Mouse (Mus musculus): ENCODE results near the gene Gm15155.

Gm15155 gene

DNA sequence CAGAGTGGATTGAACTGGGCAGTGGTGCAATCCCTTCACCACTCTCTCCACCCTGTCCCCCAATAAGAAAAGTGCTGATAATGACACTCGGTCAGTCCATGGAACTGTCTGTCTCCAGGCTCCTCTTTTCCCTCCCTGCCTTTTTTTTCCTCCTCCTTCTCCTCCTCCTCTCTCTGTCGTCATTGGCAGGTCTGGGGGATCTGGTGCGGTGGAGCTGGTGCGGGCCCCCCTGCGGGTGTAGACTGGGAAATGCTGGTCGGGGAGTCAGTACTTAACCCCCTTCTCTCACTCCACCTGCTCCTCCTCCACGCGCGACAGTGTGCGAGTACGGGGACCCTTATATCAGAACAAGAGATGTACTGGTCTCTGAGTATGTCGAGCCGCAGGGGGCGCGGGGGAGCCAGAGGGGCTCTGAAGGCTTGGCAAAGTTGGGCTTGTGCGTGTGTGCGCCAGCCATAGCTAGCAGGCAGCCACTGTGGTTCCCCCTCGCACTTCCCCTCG, at the start of gene Gm15155:
Gene Gm15155 (plus strand): TSS at position 401 of the 501 bp plus-strand sequence.
- peak; percentile 56 for DNase-seq (ENCODE audit: low read depth, low spot score)

DNA sequence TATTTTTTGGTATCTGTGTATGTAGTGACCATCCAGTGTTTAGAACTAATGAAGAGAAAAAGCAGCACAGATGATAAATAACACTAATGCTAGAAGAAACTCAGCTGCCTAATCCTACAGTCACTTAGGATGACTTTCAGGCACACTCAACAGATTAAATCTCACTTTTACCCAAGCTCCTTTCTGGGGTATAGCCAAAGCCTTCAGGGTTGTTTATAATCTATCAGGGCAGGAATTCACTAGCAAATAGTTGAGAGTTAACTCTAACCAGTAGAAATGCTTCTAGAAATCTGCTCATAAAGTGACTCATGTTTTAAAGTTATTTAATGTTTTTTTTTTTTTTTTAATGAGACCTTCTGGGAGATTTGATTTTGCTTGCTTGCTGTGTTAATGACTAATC, 44.8 kb upstream of the Gm15155 start:
- DNase-seq (ENCODE audit: low read depth, low spot score): no peak

DNA sequence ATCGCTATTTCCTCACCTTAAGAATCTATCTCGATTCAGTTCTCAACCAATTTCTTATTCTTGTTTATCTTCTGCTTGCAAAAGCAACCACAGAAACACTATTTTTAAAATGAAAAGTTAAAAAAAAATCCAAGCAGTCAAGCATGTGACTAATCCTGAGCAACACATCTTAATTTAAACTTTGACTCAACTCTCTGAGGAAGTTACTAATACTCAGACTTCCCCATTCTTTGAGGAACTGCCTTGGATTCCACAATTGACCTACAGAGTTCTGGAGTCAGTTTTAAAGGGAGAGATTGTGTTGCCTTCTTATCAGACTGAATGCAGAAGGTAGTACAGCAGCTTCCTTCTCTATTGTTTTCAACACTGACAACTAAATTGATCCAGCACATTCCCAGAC, 40.0 kb upstream of the Gm15155 start:
- peak; percentile 29 for DNase-seq (ENCODE audit: low read depth, low spot score)

DNA sequence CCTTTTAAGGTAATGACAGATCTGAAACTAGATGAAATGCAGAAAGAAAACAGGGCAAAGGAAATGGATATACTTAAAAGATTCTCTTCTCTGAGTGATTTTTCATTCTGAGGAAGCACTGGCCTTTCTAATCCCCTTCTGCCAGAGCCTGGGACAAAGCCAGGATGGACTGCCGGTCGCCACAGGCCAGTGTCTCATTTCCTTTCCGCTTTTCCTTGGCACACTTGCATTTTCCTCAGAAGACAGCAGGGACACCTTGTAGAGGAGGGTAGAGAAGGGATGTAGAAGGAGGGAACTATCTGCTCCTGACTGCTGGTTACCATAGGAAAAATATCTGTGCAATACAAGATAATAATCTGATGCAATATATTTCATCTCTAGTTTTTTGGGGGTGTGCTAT, 33.1 kb upstream of the Gm15155 start:
- peak; percentile 90 for DNase-seq (ENCODE audit: low read depth, low spot score)

DNA sequence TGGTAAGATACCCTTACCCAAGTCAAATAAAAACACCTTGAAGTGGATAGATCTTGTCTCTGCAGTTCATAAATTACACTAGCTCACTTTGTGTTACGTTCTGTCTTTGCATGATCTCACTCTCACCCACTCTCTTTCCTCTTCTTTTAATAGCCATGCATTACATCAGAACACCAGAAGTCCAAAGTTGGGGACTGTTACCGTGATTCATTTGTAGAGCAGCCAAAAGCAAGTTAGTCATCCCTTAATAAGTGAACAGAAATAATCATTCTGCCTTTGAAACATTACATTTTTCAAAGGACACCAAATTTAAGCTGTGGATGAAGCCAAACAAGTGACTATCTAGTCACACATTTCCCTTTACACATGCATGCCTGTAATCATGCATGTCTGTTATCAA, 32.1 kb upstream of the Gm15155 start:
- peak; percentile 77 for DNase-seq (ENCODE audit: low read depth, low spot score)

DNA sequence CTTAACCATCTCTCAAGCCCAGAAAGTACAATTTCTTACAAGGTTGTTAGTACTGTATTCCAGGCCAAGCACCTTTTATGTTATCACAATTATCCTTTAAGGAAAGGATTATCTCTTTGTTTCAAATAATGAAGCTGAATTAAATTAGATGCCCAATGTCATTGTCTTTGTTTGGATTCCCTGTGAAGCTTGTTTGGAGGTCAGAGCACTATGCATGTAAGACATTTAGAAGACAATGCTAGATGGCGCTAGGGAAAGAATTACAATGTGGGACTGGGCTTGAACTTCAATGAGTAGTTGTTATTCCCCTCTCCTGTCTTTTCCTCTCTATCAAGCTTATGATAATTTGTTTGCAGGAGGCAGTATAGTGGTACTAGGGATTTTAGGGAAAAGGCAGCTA, 29.9 kb upstream of the Gm15155 start:
- DNase-seq (ENCODE audit: low read depth, low spot score): no peak

DNA sequence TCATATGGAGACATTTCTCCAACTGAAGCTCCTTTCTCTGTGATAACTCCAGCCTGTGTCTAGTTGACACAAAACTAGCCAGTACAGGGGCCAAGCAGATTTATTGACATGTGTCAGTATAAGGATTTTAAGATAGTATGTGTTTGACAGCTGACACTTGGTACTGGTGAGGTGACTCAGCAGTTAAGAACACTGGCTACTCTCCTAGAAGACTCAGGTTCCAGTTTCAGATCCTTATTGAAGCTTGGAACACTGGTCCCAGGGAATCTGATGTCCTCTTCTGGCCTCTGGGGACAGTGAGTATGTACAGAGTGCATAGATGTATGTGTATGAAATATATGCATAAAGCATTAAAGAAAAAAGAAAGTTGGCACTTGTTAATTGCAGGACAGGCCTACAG, 28.2 kb upstream of the Gm15155 start:
- DNase-seq (ENCODE audit: low read depth, low spot score): no peak

DNA sequence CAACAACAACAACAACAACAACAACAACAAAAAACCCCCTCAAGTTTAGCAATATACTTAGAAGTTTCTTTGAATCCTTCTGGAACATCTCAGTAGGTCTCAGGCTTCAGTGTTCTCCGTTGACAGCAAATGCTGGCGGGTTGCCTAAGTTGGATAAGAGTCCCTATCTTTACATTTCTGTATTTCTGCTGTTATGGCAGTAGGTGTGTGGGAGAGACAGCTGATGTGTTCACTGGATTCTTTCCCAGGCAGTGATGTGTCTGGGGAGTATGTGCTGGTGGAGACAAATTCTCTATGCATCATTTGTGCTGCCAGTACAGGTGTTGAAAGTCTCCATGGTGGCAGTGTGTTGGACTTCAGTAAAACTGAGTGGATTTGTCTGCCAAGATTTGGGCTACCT, 23.3 kb upstream of the Gm15155 start:
- DNase-seq (ENCODE audit: low read depth, low spot score): peak; percentile 82

DNA sequence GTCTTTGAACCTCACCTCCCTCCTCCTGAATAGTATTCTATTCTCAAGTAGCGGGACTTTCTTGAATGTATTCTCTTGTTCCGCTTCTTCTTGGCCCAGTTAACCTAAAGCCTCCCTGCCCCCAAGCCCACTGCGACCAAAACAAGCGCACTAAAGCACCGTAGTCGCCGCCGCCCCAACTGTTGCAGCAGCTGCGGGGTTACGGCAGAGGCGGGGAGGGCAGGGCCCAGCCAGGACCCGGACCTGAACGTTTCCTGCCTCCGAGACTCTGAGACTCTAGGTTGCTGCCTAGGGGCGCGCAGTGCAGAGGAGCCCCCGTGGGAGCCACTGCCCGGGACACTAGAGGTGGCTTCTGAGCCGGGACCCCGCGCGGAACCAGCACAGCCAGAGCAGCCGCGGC, 2.0 kb upstream of the Gm15155 start:
- DNase-seq (ENCODE audit: low read depth, low spot score): peak; percentile 45

DNA sequence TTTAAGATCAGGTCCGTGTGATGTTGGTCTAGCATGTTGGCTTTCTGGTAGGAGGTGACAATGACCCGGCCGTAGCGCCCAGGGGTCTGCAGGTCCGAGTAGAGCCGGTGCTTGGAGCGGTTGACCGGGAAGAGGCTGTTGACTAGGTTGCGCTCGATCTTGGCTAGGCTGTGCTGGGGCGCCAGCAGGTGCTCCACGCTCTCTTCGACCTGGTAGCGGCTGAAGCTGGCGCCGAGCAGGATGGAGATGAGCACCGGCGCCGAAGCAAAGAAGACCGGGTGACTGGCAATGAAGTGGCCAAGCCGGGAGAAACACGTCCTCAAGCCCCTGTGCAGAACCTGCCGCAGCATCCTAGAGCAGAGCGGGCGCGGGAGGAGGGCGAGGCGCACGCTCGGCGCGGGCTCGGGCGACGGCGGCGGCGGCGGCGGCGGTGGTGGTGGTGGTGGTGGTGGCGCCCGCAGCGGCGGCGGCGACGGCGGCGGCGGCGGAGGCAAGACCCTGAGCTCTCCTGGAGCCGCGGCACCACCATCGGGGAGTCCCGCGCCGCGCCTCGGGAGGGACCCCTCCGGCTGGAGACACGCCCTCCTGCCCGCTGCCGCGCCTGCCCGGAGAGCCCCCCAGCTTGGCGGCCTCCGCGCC, 1.5 kb upstream of the Gm15155 start:
- DNase-seq (ENCODE audit: low read depth, low spot score): peak; percentile 52

DNA sequence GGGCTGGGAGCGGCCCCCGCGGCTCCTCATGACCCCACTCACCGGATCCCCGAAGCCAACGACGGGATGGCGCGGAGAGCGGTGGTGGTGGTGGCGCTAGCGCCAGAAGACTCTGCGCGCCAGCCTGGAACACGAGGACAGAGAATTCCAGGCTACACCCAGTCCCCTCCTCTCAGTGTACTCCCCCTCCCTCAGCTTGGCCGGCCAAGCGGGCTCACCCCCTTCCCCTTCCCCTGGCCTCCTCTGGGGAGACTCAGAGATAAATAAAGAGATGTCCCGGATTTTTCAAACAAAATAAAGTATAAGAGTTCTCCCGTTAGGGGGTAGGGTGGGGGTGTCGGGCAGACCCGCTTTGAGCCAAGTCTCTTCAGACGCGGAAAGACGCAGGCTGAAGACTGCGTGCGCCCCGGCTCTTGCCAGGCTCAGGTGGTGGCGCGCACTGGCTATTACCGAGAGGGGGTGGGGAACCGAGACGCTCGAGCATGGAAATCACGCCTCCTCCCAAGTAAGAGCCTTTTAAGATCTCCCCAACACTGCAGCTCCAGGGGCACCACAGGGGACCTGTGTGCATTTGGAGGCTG, 750 bp upstream of the Gm15155 start, which contains the start of gene Ptchd1:
Gene Ptchd1 (minus strand): TSS at position 114 of the 581 bp plus-strand sequence.
- DNase-seq (ENCODE audit: low read depth, low spot score): peak; percentile 71

DNA sequence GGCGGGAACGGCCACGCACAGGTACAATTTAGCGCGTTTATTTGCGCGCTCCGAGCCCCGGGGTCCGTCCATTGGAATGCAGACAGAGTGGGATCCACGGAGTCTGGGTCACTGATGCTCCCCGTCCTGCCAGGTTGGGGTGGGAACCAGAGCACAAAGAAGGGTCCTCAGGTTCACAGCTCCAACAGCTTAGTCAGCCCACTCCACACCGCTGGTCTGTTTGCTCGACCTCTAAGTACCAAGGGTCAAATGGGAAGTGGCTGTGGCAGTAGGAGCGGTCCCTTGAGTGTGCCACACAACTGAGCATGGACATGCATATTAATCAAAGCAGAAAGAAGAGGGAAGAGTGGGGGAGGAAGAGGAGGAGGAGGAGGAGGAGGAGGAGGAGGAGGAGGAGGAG, 354 bp downstream of the Gm15155 start:
- DNase-seq (ENCODE audit: low read depth, low spot score): no peak

DNA sequence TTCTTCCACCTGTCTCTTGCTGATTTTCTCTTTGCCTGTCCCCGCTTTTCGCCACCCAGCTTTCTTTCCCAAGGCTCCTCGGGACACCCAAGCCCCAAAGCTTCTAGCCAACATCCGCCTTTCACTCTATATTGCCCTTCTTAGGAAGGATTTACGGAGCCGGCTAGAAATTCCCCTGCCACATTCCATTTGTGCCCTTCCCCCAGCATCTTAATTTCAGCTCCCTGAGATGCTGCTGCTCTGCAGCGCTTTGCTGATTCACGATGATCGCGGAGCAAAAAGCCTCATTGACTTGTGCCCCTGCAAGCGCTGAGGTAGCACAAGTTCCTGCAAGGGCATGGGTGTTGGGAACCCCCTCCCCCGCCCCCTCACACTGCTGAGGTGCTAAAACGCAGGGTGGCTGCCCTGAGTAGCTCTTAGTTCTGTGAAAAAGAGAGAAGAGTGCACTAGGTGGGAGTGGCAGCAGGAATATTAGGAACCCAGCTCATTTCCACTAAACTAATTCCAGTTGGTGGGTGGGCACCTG, 1.2 kb downstream of the Gm15155 start:
- DNase-seq (ENCODE audit: low read depth, low spot score): peak; percentile 62

DNA sequence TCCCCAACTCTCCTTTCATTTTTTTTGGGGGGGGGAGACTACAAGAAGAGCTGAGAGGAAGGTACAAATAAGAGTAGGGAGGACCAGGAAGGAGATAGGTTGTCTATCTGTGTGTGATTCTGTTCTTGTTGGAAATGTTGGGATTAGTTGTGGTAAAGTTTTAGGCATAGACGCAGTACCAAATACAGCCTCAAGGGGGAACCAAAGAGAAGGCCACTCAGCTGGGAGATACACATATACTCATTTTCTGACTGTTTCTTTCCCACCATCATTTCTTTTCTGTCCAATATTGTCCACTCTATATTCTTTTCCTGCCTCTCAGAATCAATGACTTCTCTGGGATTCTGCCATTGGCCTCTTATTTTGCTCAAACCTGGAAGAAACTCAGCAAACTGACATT, 19.4 kb downstream of the Gm15155 start:
- DNase-seq (ENCODE audit: low read depth, low spot score): peak; percentile 26

DNA sequence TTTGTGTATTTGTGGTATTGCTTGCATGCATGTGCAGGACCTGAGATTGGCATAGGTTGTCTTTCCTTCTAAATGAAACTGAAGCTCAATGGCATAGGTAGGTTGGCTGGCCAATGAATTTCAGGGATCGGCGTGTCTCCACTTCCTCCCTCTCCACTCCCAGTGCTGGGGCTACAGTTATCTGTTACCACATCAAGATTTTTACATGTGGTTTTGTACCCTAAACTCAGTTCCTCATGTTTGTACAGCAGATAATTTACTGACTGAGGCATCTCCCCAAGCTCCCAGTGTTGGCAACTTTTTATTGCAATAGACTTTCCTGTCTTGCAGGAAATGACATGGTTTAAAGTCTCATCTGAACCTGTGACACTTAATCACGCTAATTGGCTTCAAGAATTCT, 21.4 kb downstream of the Gm15155 start:
- no peak for DNase-seq (ENCODE audit: low read depth, low spot score)

DNA sequence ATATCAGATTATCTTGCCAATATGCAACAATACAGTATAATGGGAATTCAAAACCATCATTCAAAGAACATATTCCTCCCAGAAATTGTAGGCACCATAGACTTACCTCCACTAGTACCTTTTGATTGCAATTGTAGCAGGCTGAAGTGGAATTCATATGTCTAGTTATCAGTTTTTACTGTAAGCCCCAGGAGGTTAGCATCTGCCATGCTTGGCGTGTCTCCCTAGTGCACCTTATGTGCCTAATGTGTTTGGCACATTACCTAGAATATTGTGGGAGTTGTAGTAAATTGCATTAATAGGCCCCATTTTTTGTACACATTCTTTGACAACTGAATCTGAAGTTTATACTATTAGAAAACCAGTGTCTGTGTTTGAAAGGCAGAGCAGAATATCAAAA, 33.4 kb downstream of the Gm15155 start:
- DNase-seq (ENCODE audit: low read depth, low spot score): peak; percentile 81

DNA sequence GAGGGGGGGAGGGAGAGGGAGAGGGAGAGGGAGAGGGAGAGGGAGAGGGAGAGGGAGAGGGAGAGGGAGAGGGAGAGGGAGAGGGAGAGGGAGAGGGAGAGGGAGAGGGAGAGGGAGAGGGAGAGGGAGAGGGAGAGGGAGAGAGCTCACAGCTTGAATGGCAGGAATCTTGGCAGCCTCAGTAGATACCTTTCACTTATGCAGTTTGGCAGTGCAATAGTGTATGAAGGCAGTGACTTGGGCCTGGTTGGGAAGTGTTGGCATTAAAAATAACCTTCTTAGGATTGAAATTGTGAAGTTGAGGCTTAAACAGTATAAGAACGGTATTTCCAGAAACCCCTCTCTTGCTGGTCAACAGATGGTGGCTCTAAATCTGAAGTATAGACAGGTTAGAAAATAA, 65.9 kb downstream of the Gm15155 start:
- DNase-seq (ENCODE audit: low read depth, low spot score): peak; percentile 71

DNA sequence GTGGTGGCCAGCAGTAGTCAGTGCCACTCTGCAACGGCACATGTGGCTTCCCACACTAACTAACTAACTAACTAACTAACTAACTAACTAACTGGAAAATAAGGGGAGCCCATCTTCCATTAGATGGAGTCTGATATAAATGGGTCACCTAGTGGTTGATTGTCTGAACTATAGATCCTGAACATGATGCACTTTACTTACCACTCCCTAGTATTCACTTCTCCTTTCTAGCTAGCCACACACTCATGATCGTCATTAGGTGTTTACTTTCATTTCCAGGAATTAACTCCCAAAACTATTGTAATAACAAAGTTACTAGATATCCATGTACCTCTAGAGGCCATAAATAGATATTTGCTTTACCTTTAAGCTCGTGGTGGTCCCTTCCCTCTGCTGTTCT, 99.6 kb downstream of the Gm15155 start:
- DNase-seq (ENCODE audit: low read depth, low spot score): no peak

DNA sequence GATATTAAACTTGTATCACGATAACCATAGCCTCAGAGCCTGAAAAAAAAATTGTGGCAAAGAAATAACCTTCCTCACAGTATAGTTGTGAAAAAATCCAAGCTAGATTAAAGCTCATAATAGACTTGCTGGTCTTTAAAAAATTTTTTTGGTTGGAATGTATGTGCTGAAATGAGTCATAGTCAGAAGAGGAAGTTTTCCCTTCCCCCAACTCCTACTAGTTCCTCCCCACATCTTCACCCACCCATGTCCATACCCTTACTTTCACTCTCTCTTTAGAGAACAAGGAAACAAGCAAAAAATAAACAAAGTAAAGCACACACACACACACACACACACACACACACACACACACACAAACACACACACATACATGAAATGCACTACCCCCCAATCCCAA, 103.8 kb downstream of the Gm15155 start:
- DNase-seq (ENCODE audit: low read depth, low spot score): no peak

DNA sequence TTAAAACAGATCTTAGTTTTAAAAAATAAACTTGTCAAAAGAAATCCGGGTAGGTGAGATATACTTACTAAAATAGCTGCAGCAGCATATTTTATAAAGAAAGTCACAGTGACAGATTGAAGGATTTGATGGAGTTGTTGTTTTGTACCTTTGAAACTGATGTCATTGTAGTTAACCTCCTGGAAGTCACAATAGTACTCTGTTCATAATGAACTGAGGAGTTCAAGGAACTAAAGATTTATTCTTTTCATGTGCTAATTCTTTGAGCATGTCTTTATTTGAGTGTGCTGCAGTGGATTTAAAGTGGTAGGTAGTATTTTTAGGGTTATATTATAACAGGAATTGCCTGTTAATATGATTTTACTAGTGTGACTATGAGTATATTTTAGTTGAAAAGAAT, 263.6 kb downstream of the Gm15155 start:
- DNase-seq (ENCODE audit: low read depth, low spot score): no peak

DNA sequence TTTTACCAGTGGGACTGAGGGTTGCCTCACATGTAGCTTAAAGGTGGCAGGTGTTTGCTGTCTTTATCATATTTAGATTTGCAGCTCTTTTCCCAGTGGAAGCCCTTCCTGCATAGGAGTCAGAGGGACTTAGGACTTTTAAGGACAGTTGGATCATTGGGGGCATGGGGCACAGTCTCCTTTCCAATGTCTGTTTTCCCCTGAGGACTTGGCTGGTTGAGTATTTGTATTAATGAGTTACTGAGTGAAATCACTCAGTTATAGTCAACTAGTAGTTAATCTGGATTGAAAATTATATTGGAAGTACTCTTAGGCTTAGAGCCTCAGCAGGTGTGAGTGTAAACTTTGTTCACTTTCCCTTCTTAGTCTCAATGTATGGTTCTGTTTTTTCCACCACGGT, 275.5 kb downstream of the Gm15155 start:
- no peak for DNase-seq (ENCODE audit: low read depth, low spot score)

DNA sequence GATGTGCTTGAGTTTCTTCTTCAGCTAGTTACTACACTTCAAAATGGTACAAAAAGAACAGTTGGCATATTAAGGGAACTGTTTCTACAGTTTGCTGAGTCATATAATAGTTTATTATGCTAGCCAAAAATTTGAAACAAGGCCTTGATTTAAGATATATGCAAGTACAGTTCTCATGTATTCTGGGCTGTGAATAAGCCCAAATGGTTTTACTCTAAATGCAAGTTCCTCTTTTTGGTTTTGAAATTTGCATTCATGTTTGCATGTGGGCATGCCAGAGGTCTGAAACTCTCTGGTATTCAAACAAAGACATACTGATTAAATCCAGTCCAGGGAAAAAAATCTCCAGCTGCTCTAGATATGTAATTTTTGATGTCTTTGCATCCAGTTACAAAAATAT, 277.2 kb downstream of the Gm15155 start:
- DNase-seq (ENCODE audit: low read depth, low spot score): peak; percentile 20

DNA sequence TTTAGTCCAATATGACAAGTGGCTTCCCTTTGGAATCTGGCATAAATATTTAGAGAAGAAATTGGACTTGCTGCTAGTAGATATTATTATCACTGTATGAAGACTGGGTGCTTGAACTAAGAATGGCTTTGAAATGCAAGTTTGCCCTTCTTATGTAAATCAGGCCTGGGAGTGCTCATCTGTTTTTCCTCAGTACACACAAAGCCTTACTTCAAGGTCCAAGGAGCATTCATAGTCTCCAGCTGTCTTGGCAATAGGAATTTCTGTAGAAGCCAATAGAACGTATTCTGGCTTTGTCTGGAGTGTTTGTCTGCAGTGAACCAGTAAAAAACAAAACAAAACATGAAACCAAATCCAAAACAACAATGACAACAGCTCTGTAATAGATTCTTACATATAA, 278.6 kb downstream of the Gm15155 start:
- no peak for DNase-seq (ENCODE audit: low read depth, low spot score)
